Mouse (Mus musculus) thymus, postnatal 14 days (tissue): ENCODE data around the gene Lima1.
"Not testable (repeated sequence)": the region's sequence is repeated elsewhere in the genome, so short reads cannot be mapped to it uniquely, and the experiment has no call there.

Source experiments
- DNase-seq: peaks from one replicate; pipeline ENCODE4 v3.0.0; 2021

Lima1 gene

GRCm38 (mm10) chr15:99801885-99802572, 73.2 kb downstream of the Lima1 start:
- DNase-seq: no peak

- no peak for DNase-seq
These were observed 75.5 kb downstream of the Lima1 start for GRCm38 (mm10) chr15:99799706-99800105.

DNA sequence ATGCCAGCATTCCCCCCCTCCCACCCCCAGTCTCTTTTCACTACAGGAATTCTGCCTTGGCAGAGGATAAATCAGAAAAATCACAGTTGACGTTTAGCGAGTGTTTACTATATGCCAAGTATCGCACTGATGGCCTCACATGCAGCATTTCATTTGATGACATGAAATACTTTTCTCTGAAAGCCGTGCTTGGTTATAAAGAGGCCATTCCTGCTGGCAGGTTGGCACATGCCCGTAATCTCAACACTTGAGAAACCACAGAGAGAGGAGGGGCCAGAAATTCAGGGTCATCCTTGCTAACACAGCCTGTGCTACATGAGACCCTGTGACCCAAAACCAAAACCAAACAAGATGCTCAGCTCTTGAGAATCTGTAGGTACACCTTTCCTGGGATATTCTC, 77.4 kb downstream of the Lima1 start:
- DNase-seq: no peak

DNA sequence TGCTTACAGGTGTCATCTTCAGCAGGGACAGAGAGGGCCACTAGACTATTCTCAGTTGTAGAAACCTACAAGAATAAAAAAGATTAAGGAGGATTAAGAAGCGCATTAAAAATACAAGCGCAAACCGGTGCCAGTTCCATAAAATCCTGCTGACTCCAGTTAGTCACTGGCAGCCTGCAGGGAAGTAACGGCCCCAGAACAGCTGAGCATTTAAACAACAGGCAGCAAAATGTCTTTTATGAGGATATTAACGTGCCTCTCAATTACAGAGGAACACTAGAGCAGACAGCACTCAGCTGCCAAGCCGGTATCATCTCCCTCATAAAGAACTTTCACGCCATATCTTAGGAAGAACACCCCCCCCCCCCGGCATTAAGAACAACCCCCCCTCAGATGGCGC, 78.5 kb downstream of the Lima1 start:
- DNase-seq: no peak

DNA sequence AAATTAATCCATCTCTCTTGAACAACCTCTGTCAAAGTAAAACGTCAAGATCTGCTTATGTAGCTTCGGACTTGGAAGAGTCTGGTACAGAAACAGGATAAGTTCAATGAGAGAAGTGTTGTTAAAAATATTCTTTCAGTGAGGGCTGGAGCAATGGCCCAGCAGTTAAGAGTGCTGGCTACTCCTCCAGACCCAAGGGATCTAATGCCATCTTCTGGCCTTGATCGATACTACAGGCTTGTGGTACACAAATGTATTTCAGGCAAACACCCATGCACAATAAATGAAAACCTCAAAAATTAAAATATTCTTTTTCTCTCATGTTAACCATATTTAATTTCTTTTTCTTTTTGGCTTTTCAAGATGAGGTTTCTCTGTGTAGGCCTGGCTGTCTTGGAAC, 79.2 kb downstream of the Lima1 start:
- peak; percentile 22 for DNase-seq

GRCm38 (mm10) chr15:99792221-99792815, 82.9 kb downstream of the Lima1 start:
- DNase-seq: no peak

- DNase-seq: no peak
These were observed 84.3 kb downstream of the Lima1 start for GRCm38 (mm10) chr15:99791003-99791402.

DNA sequence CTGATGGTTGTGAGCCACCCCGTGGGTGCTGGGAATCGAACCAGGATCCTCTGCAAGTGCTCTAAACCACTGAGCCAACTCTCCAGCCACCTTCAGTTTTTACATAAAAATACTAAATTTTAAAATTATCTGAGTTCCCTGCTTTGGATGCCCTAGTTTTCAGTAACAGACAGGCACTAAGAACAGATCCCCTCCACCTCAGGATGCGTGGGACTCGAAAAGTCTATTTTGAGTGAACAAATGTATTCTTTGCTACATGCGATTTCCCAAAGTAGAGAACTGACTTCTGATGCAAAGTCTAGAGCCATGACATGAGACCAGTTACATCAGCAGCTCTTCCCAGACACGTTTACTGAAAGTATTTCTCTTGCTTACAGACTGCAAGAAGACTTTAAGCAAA, 84.8 kb downstream of the Lima1 start:
- no peak for DNase-seq

- no peak for DNase-seq
These were observed 87.6 kb downstream of the Lima1 start for GRCm38 (mm10) chr15:99787625-99788120.

- no peak for DNase-seq
These were observed 96.5 kb downstream of the Lima1 start for GRCm38 (mm10) chr15:99778677-99779335.

DNA sequence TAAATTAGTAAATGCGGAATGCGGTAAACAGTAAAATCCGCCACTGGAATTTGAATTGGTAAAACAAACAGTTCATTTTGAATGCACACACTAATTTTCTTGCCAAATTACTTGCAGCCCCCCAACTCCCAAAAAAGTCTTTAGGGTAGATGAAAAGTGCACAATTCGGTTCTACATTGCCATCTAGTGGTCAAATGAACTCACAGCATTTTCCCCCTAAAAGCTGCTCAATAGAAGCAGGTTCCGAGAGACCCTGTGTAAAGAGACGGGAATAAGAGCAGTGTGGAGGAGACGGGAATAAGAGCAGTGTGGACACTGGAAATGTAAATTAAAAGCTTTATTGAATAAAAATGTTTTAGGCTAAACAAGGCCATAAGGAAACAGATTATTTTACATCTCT, 97.1 kb downstream of the Lima1 start:
- DNase-seq: peak; percentile 50

DNA sequence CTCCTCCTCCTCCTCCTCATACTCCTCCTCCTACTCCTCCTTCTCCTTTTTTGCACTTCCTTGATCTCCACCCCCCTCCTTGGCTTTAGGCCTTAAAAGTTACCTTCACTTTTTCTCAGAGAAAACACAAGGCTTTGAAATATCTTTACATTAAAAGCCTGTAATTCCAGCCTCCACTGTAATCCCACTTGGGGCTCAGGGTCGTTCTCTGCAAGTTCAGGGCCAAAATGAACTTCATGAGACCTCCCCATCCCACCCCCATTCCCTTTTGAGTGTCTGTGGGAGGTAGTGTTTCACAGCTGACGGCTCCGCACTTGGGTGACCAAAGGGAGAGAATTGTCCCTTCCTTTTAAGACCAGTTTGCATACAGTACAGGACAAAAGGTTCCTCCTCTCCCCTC, 102.3 kb downstream of the Lima1 start:
- no peak for DNase-seq

GRCm38 (mm10) chr15:99772881-99772924, 102.6 kb downstream of the Lima1 start, which contains the start of gene Cers5:
Gene Cers5 (minus strand): TSS chr15:99772885.
- not testable (repeated sequence) for DNase-seq

DNA sequence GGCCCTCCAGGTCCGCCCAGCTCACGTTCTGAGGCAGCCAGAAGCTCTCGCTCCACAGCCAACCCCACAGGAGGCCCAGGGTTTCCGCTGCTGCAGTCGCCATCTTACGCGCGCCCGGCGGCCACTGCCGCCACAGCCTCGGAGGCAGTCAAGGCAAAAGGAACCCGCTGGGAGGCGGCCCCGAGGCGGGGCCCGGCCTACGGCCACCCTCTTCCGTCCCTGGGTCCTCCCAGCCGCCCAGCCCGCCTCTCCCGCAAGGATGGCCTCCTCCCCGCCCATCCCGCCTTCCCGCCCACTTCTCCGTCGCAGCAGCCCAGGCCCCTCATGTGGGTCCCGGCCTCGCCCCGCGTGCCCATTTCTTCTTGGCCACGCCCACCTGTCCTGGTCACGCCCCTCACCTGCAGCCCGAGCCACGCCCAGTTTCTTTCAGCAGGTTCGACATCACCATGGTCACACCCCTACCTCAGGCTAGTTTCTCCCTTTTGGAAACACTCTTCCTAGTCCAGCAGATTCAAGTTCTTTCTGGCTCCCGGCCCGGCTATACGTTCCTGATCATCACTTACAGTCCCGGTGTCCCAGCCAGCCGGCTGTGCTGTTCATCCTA, 102.9 kb downstream of the Lima1 start:
- peak; percentile 90 for DNase-seq

DNA sequence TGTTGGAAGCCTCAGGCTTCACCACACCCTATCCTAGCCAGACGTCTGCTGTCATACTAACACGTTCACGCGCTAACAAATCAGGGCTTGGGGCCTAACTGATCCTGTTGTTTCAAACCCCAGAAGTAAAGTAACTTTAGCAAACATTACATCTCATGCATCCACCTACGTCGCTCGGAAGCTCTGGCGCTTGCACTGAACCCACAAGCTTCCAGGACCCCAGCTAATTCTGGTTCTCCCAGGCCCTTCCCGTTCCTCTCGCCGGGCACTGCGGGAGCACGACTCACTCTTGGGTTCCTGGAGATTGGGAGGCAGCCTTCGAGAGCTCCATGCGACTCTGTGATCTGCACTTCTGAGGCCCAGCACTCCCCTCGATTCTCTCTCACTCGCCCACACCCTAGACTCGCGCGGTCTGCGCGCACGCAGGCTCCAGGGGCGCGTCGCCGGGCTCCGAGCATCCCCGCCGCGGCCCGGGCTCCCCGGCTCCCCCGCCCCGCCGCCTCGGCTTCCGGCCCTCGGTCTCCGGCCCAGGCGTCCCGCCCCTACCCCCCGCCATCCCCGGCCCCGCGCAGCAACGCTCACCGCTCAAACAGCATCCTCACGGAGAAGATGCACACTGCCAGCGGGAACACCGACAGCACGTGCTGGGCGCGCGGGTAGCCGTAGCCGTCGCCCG, 103.5 kb downstream of the Lima1 start:
- DNase-seq: peak; percentile 78

DNA sequence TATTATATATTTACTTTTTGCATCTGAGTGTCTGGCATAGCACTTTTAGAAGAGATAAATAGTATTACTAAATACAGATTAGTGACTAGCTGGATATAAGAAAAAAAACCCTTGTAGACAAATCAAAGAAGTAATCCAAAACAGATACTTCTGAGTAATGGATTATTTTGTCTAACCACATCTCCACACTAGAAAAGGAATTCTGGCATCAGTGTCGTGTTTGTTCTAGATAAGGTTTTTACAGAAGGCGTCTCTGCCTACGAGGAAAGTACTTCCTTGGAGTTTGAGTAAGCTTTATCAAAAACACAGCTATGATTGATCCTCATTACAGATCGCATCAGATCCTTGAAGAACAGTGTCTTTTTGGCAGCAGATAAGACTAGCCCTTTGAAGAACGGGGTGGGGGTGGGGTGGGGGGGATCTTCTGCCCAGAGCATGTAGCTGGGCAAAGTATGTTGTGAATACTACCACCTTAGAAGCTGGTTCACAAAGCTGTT, 104.2 kb downstream of the Lima1 start:
- no peak for DNase-seq

GRCm38 (mm10) chr15:99768761-99769160, 106.5 kb downstream of the Lima1 start:
- DNase-seq: no peak

DNA sequence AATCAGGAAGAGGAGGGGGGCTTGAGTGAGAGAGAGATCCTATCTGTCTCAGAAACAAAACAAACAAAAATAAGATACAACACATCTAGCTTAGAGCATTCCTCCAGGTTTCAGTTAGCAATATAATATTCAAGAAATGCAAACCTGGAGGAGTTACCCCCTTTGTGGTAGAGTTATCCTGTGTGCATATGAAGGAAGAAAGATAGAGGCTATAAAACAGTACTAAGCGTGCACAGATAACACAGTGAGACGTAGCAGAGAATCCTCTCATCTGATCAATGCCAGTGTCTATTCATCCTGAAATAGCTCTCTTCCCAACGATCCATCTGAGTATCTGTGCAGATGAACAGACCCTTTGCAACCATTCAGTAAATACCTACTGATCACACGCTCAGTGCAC, 107.8 kb downstream of the Lima1 start:
- no peak for DNase-seq

- no peak for DNase-seq
These were observed 121.1 kb downstream of the Lima1 start for GRCm38 (mm10) chr15:99754204-99754603.

GRCm38 (mm10) chr15:99740229-99740628, 135.0 kb downstream of the Lima1 start:
- no peak for DNase-seq

DNA sequence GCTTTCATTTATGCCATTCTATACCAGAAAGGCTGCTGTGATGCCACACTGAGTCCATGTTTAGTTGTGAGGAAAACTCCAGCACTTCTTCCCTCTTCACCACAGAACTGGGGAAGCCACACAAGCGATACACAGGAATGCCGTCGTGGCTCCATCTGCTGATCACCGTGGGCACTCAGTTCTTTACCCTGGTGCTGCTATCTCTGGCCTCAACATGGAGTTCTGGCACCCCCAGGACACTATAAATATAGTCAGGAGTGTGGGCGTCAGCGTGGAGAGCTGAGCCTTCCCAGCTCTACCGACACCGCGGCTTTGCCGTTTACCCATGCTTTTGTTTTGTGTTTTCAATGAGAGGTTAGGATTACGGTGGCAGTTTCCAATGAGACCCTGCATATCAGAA, 138.6 kb downstream of the Lima1 start:
- no peak for DNase-seq

- DNase-seq: peak; percentile 100
These were observed 139.6 kb downstream of the Lima1 start for GRCm38 (mm10) chr15:99735631-99736030.

DNA sequence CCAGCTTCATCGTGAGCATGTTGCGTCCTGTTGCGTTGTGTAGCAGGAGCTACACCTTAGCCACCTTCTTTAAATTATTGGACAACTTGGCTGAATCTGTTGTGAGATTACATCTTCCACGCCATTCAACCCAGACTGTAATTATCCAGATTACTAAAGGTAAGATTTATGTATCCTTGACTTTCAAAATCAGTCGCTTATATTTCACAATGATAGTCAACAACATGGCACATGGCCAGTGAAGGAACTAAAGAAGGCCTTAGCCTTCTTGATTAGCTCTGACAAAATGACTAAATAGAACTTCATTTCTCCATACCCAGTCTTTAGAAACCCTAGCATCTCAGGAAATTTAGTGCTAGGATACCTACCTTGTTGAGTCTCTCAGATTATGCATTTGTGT, 142.1 kb downstream of the Lima1 start:
- DNase-seq: no peak

- DNase-seq: no peak
These were observed 143.6 kb downstream of the Lima1 start for GRCm38 (mm10) chr15:99731678-99732077.
